Mouse (Mus musculus) liver, embryonic 15.5 days (tissue): ENCODE results near the gene Crybg3. TPM values are rescaled to one million over a fixed set of nuclear protein-coding genes. Genes with fewer than 3 reads are reported as not detected.

Experiments used
- ATAC-seq: fragments of 200-750 bp; cut with Nextera tagmentation; 2 replicates; pipeline ENCODE4 v1.8.0; 2017; ENCODE audit warnings: moderate number of reproducible peaks, mild to moderate bottlenecking, moderate library complexity; ENCODE audit not compliant: insufficient read depth
- H3K27ac ChIP-seq: fragments of 300-500 bp; sonication (generic); replicated peaks from 2 replicates; pipeline ENCODE4 v1.5.1; 2015; ENCODE audit warnings: mild to moderate bottlenecking, inconsistent platforms
- H3K27me3 ChIP-seq: fragments of 300-500 bp; sonication (generic); 2 replicates; pipeline ENCODE4 v1.6.1; 2015; ENCODE audit warnings: mild to moderate bottlenecking, inconsistent platforms
- H3K36me3 ChIP-seq: fragments of 300-500 bp; sonication (generic); replicated peaks from 2 replicates; pipeline ENCODE4 v1.6.1; 2015; ENCODE audit warnings: moderate library complexity, mild to moderate bottlenecking, inconsistent platforms
- H3K4me1 ChIP-seq: fragments of 300-500 bp; sonication (generic); replicated peaks from 2 replicates; pipeline ENCODE4 v1.6.1; 2015; ENCODE audit warnings: inconsistent platforms
- H3K4me2 ChIP-seq: fragments of 300-500 bp; sonication (generic); 2 replicates; pipeline ENCODE4 v1.6.1; 2015; ENCODE audit warnings: moderate library complexity, mild to moderate bottlenecking, inconsistent platforms
- H3K4me3 ChIP-seq: fragments of 300-500 bp; sonication (generic); replicated peaks from 2 replicates; pipeline ENCODE4 v1.5.1; 2015; ENCODE audit warnings: mild to moderate bottlenecking, inconsistent platforms
- H3K9ac ChIP-seq: fragments of 300-500 bp; sonication (generic); 2 replicates; pipeline ENCODE4 v1.6.1; 2015; ENCODE audit warnings: moderate library complexity, mild to moderate bottlenecking, inconsistent platforms
- H3K9me3 ChIP-seq: fragments of 300-500 bp; sonication (generic); replicated peaks from 2 replicates; pipeline ENCODE4 v1.6.1; 2016; ENCODE audit warnings: inconsistent platforms
- whole genome bisulfite sequencing: fragments of 180-500 bp; shearing (Covaris S2); methylation state at CpG from one replicate; pipeline ENCODE4 v1.1.7; 2015; ENCODE audit warnings: mixed read lengths; ENCODE audit not compliant: insufficient replicate concordance; 5-methylcytosine and 5-hydroxymethylcytosine counted together
- polyA plus RNA-seq: library from polyadenylated mRNA; unstranded; fragments of >200 nt; fragmentation: Nextera tagmentation; extraction: Ambion mirVana; gene quantifications from 2 replicates; pipeline ENCODE4 v1.2.1, GENCODE M21; 2015

The Crybg3 gene
- polyA plus RNA-seq, 1 experiment from 2014 or later, result 0.81 TPM

DNA sequence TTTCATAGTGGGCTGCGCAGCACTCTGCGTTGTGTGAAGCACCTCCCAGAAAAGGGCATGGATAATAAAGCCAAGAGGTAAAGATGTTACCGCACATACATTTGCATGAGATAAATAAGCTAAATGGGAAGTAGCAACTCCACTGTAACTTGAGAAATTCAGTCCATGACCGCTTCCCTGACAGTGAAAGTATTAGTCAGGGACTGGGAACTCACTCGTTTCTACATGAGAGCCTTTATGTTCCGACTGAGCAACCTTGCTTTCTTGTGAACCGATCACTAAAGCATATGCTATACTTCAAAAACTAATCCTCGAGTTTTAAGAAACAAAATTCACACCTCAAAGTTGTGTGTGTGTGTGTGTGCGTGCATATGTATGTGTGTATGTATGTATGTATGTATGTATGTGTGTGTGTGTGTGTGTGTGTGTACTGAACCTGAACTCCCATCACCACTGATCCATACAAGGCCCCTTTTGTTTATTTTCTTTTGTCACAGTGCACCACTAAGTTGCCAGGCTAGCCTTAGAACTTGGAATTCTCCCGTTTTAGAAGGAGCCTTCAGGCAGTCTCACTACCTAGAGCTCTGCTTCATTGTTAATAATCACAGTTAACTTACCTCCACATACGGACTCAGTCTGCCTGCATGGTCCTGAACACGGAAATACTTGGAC, 47.2 kb downstream of the Crybg3 start:
- Histone ChIP-seq H3K4me3 (no peak overlapping the region), H3K36me3 (no peaks in the 10 kb centered on the region), H3K4me1 (no peaks in the 10 kb centered on the region), H3K4me2 (no peak overlapping the region), H3K27ac (no peak overlapping the region), H3K27me3 (no peaks in the 10 kb centered on the region), H3K9me3 (0 out of 2 replicates have a peak, but pooled peaks cover 3% of the 10 kb centered on the region), H3K9ac (no peak overlapping the region)
- WGBS, result 70% methylated on average over 12 of the region's 12 CpGs
- no peak for ATAC-seq

DNA sequence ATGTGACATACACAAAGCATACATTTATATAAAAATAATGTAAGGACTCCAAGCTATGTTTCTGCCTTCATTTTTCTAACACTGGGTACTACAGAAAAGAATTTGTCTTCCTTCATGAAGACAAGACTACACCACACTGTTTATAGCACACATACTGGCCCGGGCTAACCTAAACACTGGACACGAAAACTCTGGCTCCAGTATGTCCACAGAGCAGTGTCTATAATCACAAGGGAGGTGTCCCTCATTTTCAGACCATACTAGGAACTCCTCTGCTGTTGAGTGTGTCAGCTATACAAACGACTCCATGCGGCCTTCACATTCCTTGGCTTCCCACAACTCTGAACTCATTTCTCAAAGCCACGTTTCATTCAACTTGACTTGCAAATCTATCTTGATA, 49.3 kb downstream of the Crybg3 start:
- Histone ChIP-seq H3K27ac (no peak overlapping the region), H3K4me1 (no peaks in the 10 kb centered on the region), H3K27me3 (no peaks in the 10 kb centered on the region), H3K9ac (no peak overlapping the region), H3K9me3 (0 out of 2 replicates have a peak, but pooled peaks cover 3% of the 10 kb centered on the region), H3K4me3 (no peak overlapping the region), H3K4me2 (no peak overlapping the region), H3K36me3 (no peaks in the 10 kb centered on the region)
- no peak for ATAC-seq
- WGBS, result 69% methylated on average over 5 of the region's 5 CpGs

DNA sequence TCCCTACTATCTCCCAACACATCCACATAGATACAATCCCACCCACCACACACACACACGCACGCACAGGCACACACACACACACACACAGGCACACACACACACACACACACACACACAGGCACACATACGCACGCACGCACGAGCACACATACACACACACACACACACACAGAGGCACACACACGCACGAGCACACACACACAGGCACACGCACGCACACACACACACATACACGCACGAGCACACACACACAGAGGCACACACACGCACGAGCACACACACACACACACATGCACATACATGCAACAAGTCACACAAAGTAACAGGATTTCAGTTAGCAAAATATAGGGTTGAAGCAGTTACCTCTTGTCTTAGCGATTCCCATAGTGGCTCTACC, 51.1 kb downstream of the Crybg3 start:
- no peak for ATAC-seq
- Histone ChIP-seq H3K4me2 (no peak overlapping the region), H3K27ac (no peak overlapping the region), H3K4me1 (no peaks in the 10 kb centered on the region), H3K9me3 (0 out of 2 replicates have a peak, but pooled peaks cover 3% of the 10 kb centered on the region), H3K27me3 (no peaks in the 10 kb centered on the region), H3K4me3 (no peak overlapping the region), H3K9ac (no peak overlapping the region), H3K36me3 (no peaks in the 10 kb centered on the region)
- WGBS, result 81% methylated on average over 15 of the region's 15 CpGs

DNA sequence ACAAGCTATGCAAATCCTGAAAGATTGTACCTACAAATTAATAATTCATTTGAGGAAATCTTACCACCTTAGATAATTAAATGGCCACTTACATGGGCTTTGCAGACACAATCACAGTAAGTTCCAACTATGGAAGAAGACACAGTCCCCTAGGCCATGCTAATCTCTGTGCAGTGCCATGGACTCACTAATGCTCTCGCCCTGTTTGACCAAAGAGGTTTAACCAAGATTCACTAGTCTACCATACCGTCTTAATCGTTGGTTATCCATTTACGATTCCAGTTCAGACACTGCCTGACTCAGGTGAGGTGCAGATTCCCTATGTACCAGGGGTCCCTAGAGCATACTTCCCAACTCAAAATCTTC, 52.2 kb downstream of the Crybg3 start:
- Histone ChIP-seq H3K27ac (no peak overlapping the region), H3K9me3 (0 out of 2 replicates have a peak, but pooled peaks cover 3% of the 10 kb centered on the region), H3K4me3 (no peak overlapping the region), H3K9ac (no peak overlapping the region), H3K27me3 (no peaks in the 10 kb centered on the region), H3K4me1 (no peaks in the 10 kb centered on the region), H3K4me2 (no peak overlapping the region), H3K36me3 (no peaks in the 10 kb centered on the region)
- ATAC-seq, result no peak
- WGBS, result 74% methylated on average over 4 of the region's 4 CpGs

DNA sequence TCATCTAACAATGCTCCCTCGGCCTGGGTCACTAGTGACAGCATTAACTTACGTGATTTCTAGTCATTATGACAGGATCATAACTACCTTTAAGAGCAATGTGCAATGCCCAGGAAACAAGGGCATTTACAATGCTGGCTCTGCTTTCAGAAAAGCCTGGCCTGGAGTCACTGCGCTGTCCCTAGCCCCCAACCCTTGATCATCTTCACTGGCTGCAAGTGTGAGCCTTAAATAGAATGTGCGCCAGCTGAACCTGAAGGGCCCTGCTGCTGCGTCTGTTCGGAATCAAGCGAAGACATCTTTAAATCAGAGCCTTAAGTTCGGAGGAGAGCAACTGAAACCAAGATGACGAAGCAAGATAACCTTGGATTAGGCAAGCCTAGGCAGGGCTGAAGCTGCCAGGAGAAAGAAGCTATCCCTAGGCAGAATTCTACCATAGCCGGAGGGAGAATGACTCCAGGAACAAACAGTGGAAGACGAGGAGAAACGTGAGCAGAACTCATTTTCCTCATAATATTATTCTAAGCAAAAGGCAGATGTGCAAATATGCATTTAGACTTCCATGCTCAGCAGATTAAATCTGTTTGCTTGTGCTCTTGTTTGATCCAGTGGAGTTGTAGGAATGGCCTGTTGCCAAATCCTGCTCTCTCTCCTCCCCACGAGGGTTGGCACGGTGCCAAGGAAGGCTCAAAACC, 52.7 kb downstream of the Crybg3 start:
- no peak overlapping the region for H3K4me3 ChIP-seq
- H3K9me3 ChIP-seq, result 0 out of 2 replicates have a peak, but pooled peaks cover 3% of the 10 kb centered on the region
- H3K4me2 ChIP-seq, result no peak overlapping the region
- no peaks in the 10 kb centered on the region for H3K4me1 ChIP-seq
- no peaks in the 10 kb centered on the region for H3K27me3 ChIP-seq
- no peak for ATAC-seq
- H3K27ac ChIP-seq, result no peak overlapping the region
- H3K9ac ChIP-seq, result no peak overlapping the region
- WGBS, result 65% methylated on average over 14 of the region's 14 CpGs
- no peaks in the 10 kb centered on the region for H3K36me3 ChIP-seq

DNA sequence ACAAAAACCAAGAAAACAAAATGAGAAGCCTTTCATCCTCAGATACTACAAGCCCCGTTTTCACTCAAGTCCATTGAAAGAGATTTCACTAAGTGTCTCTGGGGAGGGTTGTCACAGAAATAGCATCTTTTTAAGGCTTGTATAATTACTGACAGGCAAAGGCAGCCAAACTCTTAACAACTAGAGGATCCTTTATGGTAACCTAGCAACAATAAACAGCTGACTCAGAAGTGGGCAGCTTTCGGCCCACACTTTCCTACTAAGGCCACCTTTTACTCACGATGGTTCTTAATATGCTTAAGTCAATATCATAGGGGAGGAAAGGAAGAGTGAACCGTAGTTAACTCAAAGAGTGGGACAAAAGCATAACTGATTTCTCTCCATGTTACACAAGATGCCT, 53.3 kb downstream of the Crybg3 start:
- Histone ChIP-seq H3K9me3 (0 out of 2 replicates have a peak, but pooled peaks cover 3% of the 10 kb centered on the region), H3K4me2 (no peak overlapping the region), H3K27me3 (no peaks in the 10 kb centered on the region), H3K36me3 (no peaks in the 10 kb centered on the region), H3K27ac (no peak overlapping the region), H3K4me1 (no peaks in the 10 kb centered on the region), H3K4me3 (no peak overlapping the region), H3K9ac (no peak overlapping the region)
- 74% methylated on average over 4 of the region's 4 CpGs for WGBS
- ATAC-seq, result no peak

DNA sequence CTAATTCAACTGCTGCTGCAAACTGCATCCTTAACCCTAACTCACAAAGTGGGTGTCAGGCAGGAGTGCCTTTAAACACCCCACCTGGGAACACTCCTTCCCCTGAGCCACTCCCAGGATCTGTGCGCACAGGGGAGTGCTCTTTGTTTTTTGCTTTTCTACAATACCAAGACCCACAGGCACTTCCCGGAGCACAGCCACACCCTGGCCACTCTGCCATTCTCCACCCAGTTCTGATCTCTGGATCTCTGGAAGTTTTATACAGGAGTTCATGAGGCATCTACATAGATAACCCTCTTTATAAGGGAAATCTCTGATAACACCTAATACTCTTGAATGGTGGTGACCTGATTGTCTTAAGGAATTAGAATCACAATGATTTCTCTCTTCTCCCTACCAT, 55.4 kb downstream of the Crybg3 start:
- Histone ChIP-seq H3K4me2 (no peak overlapping the region), H3K27me3 (no peaks in the 10 kb centered on the region), H3K27ac (no peak overlapping the region), H3K9me3 (0 out of 2 replicates have a peak, but pooled peaks cover 3% of the 10 kb centered on the region), H3K4me3 (no peak overlapping the region), H3K4me1 (no peaks in the 10 kb centered on the region), H3K36me3 (no peaks in the 10 kb centered on the region), H3K9ac (no peak overlapping the region)
- no peak for ATAC-seq
- 72% methylated on average over 2 of the region's 2 CpGs for WGBS

DNA sequence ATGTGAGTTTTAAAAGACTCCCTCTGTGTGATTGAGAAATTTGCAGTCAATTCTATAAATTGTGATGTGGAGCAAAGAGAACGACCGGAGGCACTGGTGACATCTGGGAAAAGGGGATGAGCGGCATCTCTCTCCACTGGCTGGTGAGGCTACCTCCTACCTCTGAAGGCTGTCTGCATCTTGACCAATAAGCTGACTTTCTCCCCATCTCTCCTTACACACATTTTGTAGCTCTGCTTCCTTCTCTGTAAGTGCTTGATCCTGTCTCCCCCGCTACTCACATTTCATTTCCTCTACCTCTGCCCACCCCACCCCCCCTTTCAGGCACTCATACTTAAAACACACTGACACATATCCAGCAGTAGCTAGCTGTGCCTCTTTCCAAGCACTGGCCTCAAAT, 59.4 kb downstream of the Crybg3 start:
- H3K36me3 ChIP-seq, result no peaks in the 10 kb centered on the region
- no peaks in the 10 kb centered on the region for H3K27me3 ChIP-seq
- H3K27ac ChIP-seq, result no peak overlapping the region
- H3K9ac ChIP-seq, result no peak overlapping the region
- H3K4me2 ChIP-seq, result no peak overlapping the region
- no peak for ATAC-seq
- no peaks in the 10 kb centered on the region for H3K4me1 ChIP-seq
- no peak overlapping the region for H3K4me3 ChIP-seq
- 76% methylated on average over 4 of the region's 4 CpGs for WGBS
- H3K9me3 ChIP-seq, result no peaks in the 10 kb centered on the region

DNA sequence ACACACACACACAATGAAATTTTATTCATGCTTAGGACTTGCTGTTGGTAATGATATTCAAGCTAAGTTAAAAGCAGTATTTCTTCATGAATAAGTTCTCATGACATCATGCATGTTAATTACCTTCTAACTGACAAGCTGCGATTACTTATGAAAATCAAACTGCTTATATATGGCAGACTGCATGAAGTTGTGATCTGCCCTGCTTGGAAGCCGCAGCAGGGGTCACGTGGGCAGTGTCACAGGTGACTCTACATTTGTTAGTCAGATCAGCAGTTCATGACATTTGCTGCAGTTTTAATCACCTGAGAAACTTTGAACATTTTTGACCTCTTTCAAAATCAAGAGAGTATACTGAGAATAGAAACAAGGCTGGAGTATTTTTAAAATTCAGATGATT, 59.8 kb downstream of the Crybg3 start:
- H3K27me3 ChIP-seq, result no peaks in the 10 kb centered on the region
- WGBS, result 67% methylated on average over 3 of the region's 3 CpGs
- no peak overlapping the region for H3K9ac ChIP-seq
- H3K27ac ChIP-seq, result no peak overlapping the region
- H3K4me1 ChIP-seq, result no peaks in the 10 kb centered on the region
- H3K4me2 ChIP-seq, result no peak overlapping the region
- no peaks in the 10 kb centered on the region for H3K36me3 ChIP-seq
- no peaks in the 10 kb centered on the region for H3K9me3 ChIP-seq
- no peak overlapping the region for H3K4me3 ChIP-seq
- no peak for ATAC-seq

DNA sequence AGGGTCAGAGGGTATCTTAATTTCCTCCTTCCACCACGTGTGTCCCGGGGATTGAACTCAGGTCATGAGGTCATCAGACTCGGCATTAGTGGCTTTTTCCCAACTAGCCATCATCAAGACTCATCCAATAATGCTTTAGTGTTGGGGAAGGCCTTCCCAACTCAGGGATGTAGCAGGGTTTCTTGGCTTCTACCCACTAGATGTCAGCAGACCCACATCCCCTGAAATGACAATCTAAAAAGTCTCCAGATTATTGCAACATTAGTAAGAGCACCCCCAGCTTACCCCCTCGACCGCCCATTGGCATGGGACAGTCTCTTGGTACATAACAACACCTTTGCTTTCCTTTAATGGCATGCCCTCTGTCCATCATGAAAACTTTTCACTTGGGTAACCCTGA, 65.1 kb downstream of the Crybg3 start:
- no peaks in the 10 kb centered on the region for H3K9me3 ChIP-seq
- no peak overlapping the region for H3K27ac ChIP-seq
- no peak for ATAC-seq
- WGBS, result 59% methylated on average over 5 of the region's 5 CpGs
- H3K27me3 ChIP-seq, result no peaks in the 10 kb centered on the region
- H3K4me2 ChIP-seq, result no peak overlapping the region
- no peak overlapping the region for H3K9ac ChIP-seq
- H3K36me3 ChIP-seq, result no peaks in the 10 kb centered on the region
- no peak overlapping the region for H3K4me3 ChIP-seq
- no peaks in the 10 kb centered on the region for H3K4me1 ChIP-seq

DNA sequence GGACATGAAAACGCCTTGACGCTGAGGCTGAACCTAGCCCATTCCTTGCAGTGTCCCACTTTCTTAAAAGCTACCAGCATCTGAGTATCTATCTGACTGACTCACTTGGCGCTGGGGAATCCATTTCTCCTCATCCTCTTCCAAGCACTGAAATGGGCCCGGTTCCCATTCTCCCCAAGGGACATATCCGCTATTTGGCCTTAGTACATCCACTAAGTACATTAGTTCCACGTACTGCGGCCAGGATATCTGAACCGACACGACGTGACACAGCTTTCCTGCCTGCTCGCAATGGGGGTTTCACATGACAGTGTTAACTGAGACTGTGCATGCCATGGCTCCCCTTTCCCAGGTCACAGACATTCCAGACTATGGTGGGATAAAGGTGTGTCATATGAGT, 66.4 kb downstream of the Crybg3 start:
- H3K9ac ChIP-seq, result no peak overlapping the region
- no peaks in the 10 kb centered on the region for H3K36me3 ChIP-seq
- no peak overlapping the region for H3K27ac ChIP-seq
- no peaks in the 10 kb centered on the region for H3K27me3 ChIP-seq
- no peak overlapping the region for H3K4me2 ChIP-seq
- no peaks in the 10 kb centered on the region for H3K4me1 ChIP-seq
- no peak overlapping the region for H3K4me3 ChIP-seq
- no peaks in the 10 kb centered on the region for H3K9me3 ChIP-seq
- WGBS, result 81% methylated on average over 11 of the region's 11 CpGs
- no peak for ATAC-seq
